33 mouse cellular contexts compared by ENCODE assay signal in genomic region chr11:68759691-68760090, GRCm38 (mm10).
A peak's percentile ranks its signal among the peaks of the same experiment; 100 is the strongest.
DNase-seq lines count a peak whose midpoint lies in the region; ATAC-seq and TF ChIP-seq lines count a peak whose summit lies in the region.
"Had no signal": no experiment of that assay in that cellular context is flagged by ENCODE, and none has a peak within 500 bp of the region (broad histone marks: within the 10 kb centered on the region; RNA-seq: fewer than 3 reads in every experiment).

No protein-coding gene starts in this region.

- peaks cover 24% of the 10 kb centered on the region; the same call in 1 of the 2 replicates for H3K36me3 ChIP-seq in midbrain, postnatal 0 days (ENCODE audit: insufficient read depth, low read length)
- peaks cover 20% of the 10 kb centered on the region for H3K36me3 ChIP-seq in midbrain, embryonic 16.5 days (ENCODE audit: control insufficient read depth, insufficient read depth, low read length)

- WGBS in midbrain, postnatal 0 days, result 84% methylated on average over 3 of the region's 3 CpGs
- 80% methylated on average over 3 of the region's 3 CpGs for WGBS in midbrain, embryonic 16.5 days
- WGBS in cerebellum, adult 2 months, result 5% methylated on average over 3 of the region's 3 CpGs

- ATAC-seq in midbrain, postnatal 0 days (ENCODE audit: low FRiP score), result no peak
- ATAC-seq in midbrain, embryonic 16.5 days, result no peak
- no peak for ATAC-seq in erythroblast, adult 5-6 weeks (replicated peaks; ENCODE audit: low FRiP score, poor library complexity, severe bottlenecking)
- ATAC-seq: CD4-positive, CD25-positive, alpha-beta regulatory T cell, adult 4 months; forebrain, embryonic 15.5 days; midbrain, embryonic 15.5 days had no signal

- no peak overlapping the region for H3K27ac ChIP-seq in midbrain, postnatal 0 days (ENCODE audit: low read depth, low read length)
- H3K27ac ChIP-seq in midbrain, embryonic 16.5 days (ENCODE audit: low read length), result no peak overlapping the region
- H3K27ac ChIP-seq in cerebellum, adult 2 months (ENCODE audit: insufficient read depth, low read length), result peak overlapping the region; percentile 91
- H3K27ac ChIP-seq: embryonic facial prominence, embryonic 10.5 days; embryonic facial prominence, embryonic 15.5 days; forebrain, embryonic 15.5 days; heart, embryonic 10.5 days; heart, embryonic 15.5 days; hindbrain, embryonic 13.5 days; kidney, postnatal 0 days; liver, embryonic 14.5 days; macrophage; midbrain, embryonic 10.5 days; midbrain, embryonic 15.5 days; neural tube, embryonic 12.5 days had no signal

- H3K9ac ChIP-seq in midbrain, postnatal 0 days (replicated peaks; ENCODE audit: low read length, poor library complexity, severe bottlenecking), result no peak overlapping the region
- no peak overlapping the region for H3K9ac ChIP-seq in midbrain, embryonic 16.5 days (ENCODE audit: low read depth, low read length)
- H3K9ac ChIP-seq: embryonic facial prominence, embryonic 15.5 days; forebrain, embryonic 15.5 days; heart, embryonic 15.5 days; hindbrain, embryonic 13.5 days; liver, embryonic 14.5 days; midbrain, embryonic 15.5 days; neural tube, embryonic 12.5 days had no signal

- H3K9me3 ChIP-seq in midbrain, postnatal 0 days (ENCODE audit: low read length), result no peaks in the 10 kb centered on the region
- H3K9me3 ChIP-seq in midbrain, embryonic 16.5 days (replicated peaks; ENCODE audit: control insufficient read depth, low read length, poor library complexity, severe bottlenecking), result no peaks in the 10 kb centered on the region
- H3K9me3 ChIP-seq: embryonic facial prominence, embryonic 10.5 days; embryonic facial prominence, embryonic 15.5 days; forebrain, embryonic 15.5 days; heart, embryonic 10.5 days; heart, embryonic 15.5 days; hindbrain, embryonic 13.5 days; midbrain, embryonic 10.5 days; midbrain, embryonic 15.5 days; neural tube, embryonic 12.5 days had no signal

- TF ChIP-seq CTCF in midbrain, postnatal 0 days (IDR thresholded peaks at IDR 0.05), result no peak
- TF ChIP-seq CTCF in cerebellum, adult 2 months (IDR thresholded peaks at IDR 0.05; ENCODE audit: borderline replicate concordance, insufficient read depth, low read depth, low read length), result no peak

- TF ChIP-seq POLR2A in cerebellum, adult 2 months (IDR thresholded peaks at IDR 0.05; ENCODE audit: borderline replicate concordance, insufficient read depth, low read length), result no peak

- H3K4me3 ChIP-seq in midbrain, postnatal 0 days (ENCODE audit: low read depth, low read length), result no peak overlapping the region
- H3K4me3 ChIP-seq in midbrain, embryonic 16.5 days (ENCODE audit: low read depth, low read length), result no peak overlapping the region
- H3K4me3 ChIP-seq in cerebellum, adult 2 months (replicated peaks; ENCODE audit: insufficient read depth, low read depth, low read length), result no peak overlapping the region
- H3K4me3 ChIP-seq: embryonic facial prominence, embryonic 10.5 days; embryonic facial prominence, embryonic 15.5 days; forebrain, embryonic 15.5 days; heart, embryonic 10.5 days; heart, embryonic 15.5 days; hindbrain, embryonic 13.5 days; midbrain, embryonic 10.5 days; midbrain, embryonic 15.5 days; myocyte; neural tube, embryonic 12.5 days had no signal

- peak; percentile 53 for DNase-seq in midbrain, postnatal 0 days (ENCODE audit: low spot score)
- peak; percentile 87 to 93 for DNase-seq in cerebellum, adult 2 months
- DNase-seq in cerebellum, postnatal 14 days, result peak; percentile 73 to 81
- DNase-seq in heart, postnatal 25 days (ENCODE audit: low spot score), result no peak
- DNase-seq in MN1 (ENCODE audit: low spot score), result no peak
- DNase-seq: adrenal gland, postnatal 25 days; gastrocnemius, postnatal 25 days; heart, adult 11 months; heart, postnatal 36 days; kidney, adult 2 months; layer of hippocampus, postnatal 36 days; liver; lung, adult 2 months; lung, postnatal 10 days; right cerebral cortex, adult 18-20 months; right cerebral cortex, postnatal 4 days; thymus, postnatal 4 days had no signal

- intact Hi-C loops in heart, postnatal 25 days (cut with DNase I), result no loop called here

- H3K4me1 ChIP-seq in midbrain, postnatal 0 days (ENCODE audit: insufficient read depth, low read length), result no peaks in the 10 kb centered on the region
- H3K4me1 ChIP-seq in midbrain, embryonic 16.5 days (ENCODE audit: control insufficient read depth, insufficient read depth, low read length), result peaks cover 2% of the 10 kb centered on the region; the same call in 1 of the 2 replicates
- H3K4me1 ChIP-seq in cerebellum, adult 2 months (ENCODE audit: control insufficient read depth, insufficient read depth, low read length), result peaks cover 59% of the 10 kb centered on the region
- H3K4me1 ChIP-seq: midbrain, embryonic 15.5 days had no signal

- no peak overlapping the region for H3K4me2 ChIP-seq in midbrain, postnatal 0 days (ENCODE audit: low read depth, low read length, poor library complexity, severe bottlenecking)
- H3K4me2 ChIP-seq in midbrain, embryonic 16.5 days (ENCODE audit: low read length), result no peak overlapping the region
- H3K4me2 ChIP-seq: embryonic facial prominence, embryonic 15.5 days; forebrain, embryonic 15.5 days; heart, embryonic 15.5 days; hindbrain, embryonic 13.5 days; midbrain, embryonic 15.5 days; neural tube, embryonic 12.5 days had no signal

- no peaks in the 10 kb centered on the region for H3K27me3 ChIP-seq in midbrain, postnatal 0 days (ENCODE audit: insufficient read depth, low read length)
- H3K27me3 ChIP-seq in midbrain, embryonic 16.5 days (ENCODE audit: control insufficient read depth, insufficient read depth, low read depth, low read length), result no peaks in the 10 kb centered on the region
- H3K27me3 ChIP-seq in cerebellum, adult 2 months (ENCODE audit: control insufficient read depth, insufficient read depth, low read length), result no peaks in the 10 kb centered on the region
- H3K27me3 ChIP-seq: embryonic facial prominence, embryonic 15.5 days; forebrain, embryonic 15.5 days; heart, embryonic 15.5 days; hindbrain, embryonic 13.5 days; midbrain, embryonic 15.5 days; neural tube, embryonic 12.5 days had no signal

Comparison
In these comparisons a context has a peak if more than half of its experiments do, and no peak if none do; other contexts are left out.
1. DNase-seq: peak in midbrain, postnatal 0 days (single experiment), cerebellum, adult 2 months (2 of 2) and cerebellum, postnatal 14 days (2 of 2); none in heart, postnatal 25 days (single experiment) and MN1 (single experiment).